Mouse (Mus musculus): ENCODE results near the gene Map2k3. TPM values are rescaled to one million over a fixed set of nuclear protein-coding genes. Genes with fewer than 3 reads are reported as not detected.

Gene Map2k3
- total RNA-seq, 2 experiments from 2014 or later, result 84.2 to 84.5 TPM

GRCm38 (mm10) chr11:60954255-60955104 is 22.6 kb downstream of the Map2k3 start:
- intact Hi-C loops (cut with DNase I), result loop anchor here (5.0 kb wide), 1 partner anchor 93 kb away; no protein-coding TSS in a partner anchor
- DNase-seq, result no peak

- intact Hi-C loops (cut with DNase I), result no loop called here
- DNase-seq, result no peak
These were observed 24.0 kb downstream of the Map2k3 start for GRCm38 (mm10) chr11:60955621-60956383.

GRCm38 (mm10) chr11:60958948-60959347 is 27.1 kb downstream of the Map2k3 start:
- DNase-seq, result no peak
- intact Hi-C loops (cut with DNase I), result no loop called here

- intact Hi-C loops (cut with DNase I), result no loop called here
- no peak for DNase-seq
These were observed 29.3 kb downstream of the Map2k3 start for GRCm38 (mm10) chr11:60961176-60961575.

GRCm38 (mm10) chr11:60962709-60963108 is 30.9 kb downstream of the Map2k3 start:
- no peak for DNase-seq
- intact Hi-C loops (cut with DNase I), result no loop called here

- no peak for DNase-seq
- intact Hi-C loops (cut with DNase I), result no loop called here
These were observed 35.1 kb downstream of the Map2k3 start for GRCm38 (mm10) chr11:60966974-60967373.

GRCm38 (mm10) chr11:60975097-60975496 is 43.3 kb downstream of the Map2k3 start:
- intact Hi-C loops (cut with DNase I), result loop anchor here (5.0 kb wide), 2 partner anchors 52 to 67 kb away; no protein-coding TSS in a partner anchor
- no peak for DNase-seq

GRCm38 (mm10) chr11:60976234-60976633 is 44.4 kb downstream of the Map2k3 start:
- intact Hi-C loops (cut with DNase I), result loop anchor here (5.0 kb wide), 2 partner anchors 51 to 66 kb away; no protein-coding TSS in a partner anchor
- no peak for DNase-seq

GRCm38 (mm10) chr11:60976742-60977141 is 44.9 kb downstream of the Map2k3 start:
- intact Hi-C loops (cut with DNase I), result loop anchor here (5.0 kb wide), 2 partner anchors 51 to 66 kb away; no protein-coding TSS in a partner anchor

GRCm38 (mm10) chr11:60977153-60977552 is 45.3 kb downstream of the Map2k3 start:
- DNase-seq, result peak in 1 of 2 experiments; percentile 25
- intact Hi-C loops (cut with DNase I), result loop anchor here (5.0 kb wide), 2 partner anchors 50 to 65 kb away; no protein-coding TSS in a partner anchor

More at GRCm38 (mm10) chr11:60976742-60977141, 44.9 kb downstream of the Map2k3 start:
- peak in 1 of 2 experiments; percentile 16 for DNase-seq

GRCm38 (mm10) chr11:60978658-60979057 is 46.8 kb downstream of the Map2k3 start:
- intact Hi-C loops (cut with DNase I), result loop anchor here (5.0 kb wide), 2 partner anchors 49 to 64 kb away; no protein-coding TSS in a partner anchor
- DNase-seq, result no peak

- intact Hi-C loops (cut with DNase I), result loop anchor here (5.0 kb wide), 2 partner anchors 48 to 63 kb away; no protein-coding TSS in a partner anchor
- no peak for DNase-seq
These were observed 48.0 kb downstream of the Map2k3 start for GRCm38 (mm10) chr11:60979788-60980187.

- intact Hi-C loops (cut with DNase I), result no loop called here
- no peak for DNase-seq
These were observed 50.1 kb downstream of the Map2k3 start for GRCm38 (mm10) chr11:60981693-60982486.

GRCm38 (mm10) chr11:60984912-60985558 is 53.2 kb downstream of the Map2k3 start:
- DNase-seq, result peak; percentile 59 to 63
- intact Hi-C loops (cut with DNase I), result no loop called here

GRCm38 (mm10) chr11:60990428-60990827 is 58.6 kb downstream of the Map2k3 start:
- DNase-seq, result no peak
- intact Hi-C loops (cut with DNase I), result no loop called here

Other genes with a start within 250 kb of the Map2k3 start
- gene Llgl1, start 232.3 kb upstream of the Map2k3 start, total RNA-seq (2021), result 10 to 100 TPM; 13.6 to 13.7 TPM
- 100 to 1,000 TPM; 124 to 126 TPM for gene Flii, start 204.8 kb upstream of the Map2k3 start, total RNA-seq (2021)
- gene Mief2, start 203.6 kb upstream of the Map2k3 start, total RNA-seq (2021), result 10 to 100 TPM; 36.1 to 36.4 TPM
- gene Top3a, start 154.7 kb upstream of the Map2k3 start, total RNA-seq (2021), result 1 to 10 TPM; 4.5 to 5.3 TPM
- 10 to 100 TPM; 14.5 to 15.3 TPM for gene Smcr8, start 154.5 kb upstream of the Map2k3 start, total RNA-seq (2021)
- gene Shmt1, start 120.3 kb upstream of the Map2k3 start, total RNA-seq (2021), result 1 to 10 TPM; 8.8 to 9.1 TPM
- gene Dhrs7b, start 101.4 kb upstream of the Map2k3 start, total RNA-seq (2021), result 10 to 100 TPM; 19.4 to 19.7 TPM
- 10 to 100 TPM; 30.6 to 32.3 TPM for gene Tmem11, start 52.8 kb upstream of the Map2k3 start, total RNA-seq (2021)
- 10 to 100 TPM; 15.5 to 16.0 TPM for gene Natd1, start 17.3 kb upstream of the Map2k3 start, total RNA-seq (2021)
- gene Kcnj12, start 90.5 kb downstream of the Map2k3 start, total RNA-seq (2021), result 10 to 100 TPM; 22.8 to 24.9 TPM
- gene Tnfrsf13b, start 194.7 kb downstream of the Map2k3 start, total RNA-seq (2021), result under 1 TPM; 0.86 to 0.89 TPM
- gene Usp22, start 243.0 kb downstream of the Map2k3 start, total RNA-seq (2021), result 10 to 100 TPM; 29.9 to 37.4 TPM

Data from heart, postnatal 36 days (tissue).